ENCODE assay signal across 18 mouse cellular contexts in the genomic region with DNA sequence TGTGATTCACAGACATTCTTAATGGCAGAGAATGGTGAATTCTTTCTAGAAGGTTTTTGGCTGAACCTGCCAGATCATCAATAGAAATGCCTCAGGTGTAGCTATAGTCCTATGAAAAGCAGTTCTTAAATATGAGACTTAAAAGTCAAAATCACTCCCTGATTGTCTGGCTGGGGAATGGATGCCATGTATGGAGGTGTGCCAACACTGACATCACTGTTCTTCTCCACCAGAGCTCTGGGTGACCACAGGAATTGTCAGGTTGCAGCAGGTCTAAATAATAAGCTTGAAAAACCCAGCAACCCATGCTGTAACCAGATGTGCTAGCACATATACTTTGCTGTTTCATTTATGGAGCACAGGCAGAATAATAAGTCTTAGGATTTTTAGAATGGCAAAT.
DNase-seq lines count a peak whose midpoint lies in the region; ATAC-seq and TF ChIP-seq lines count a peak whose summit lies in the region.
"Had no signal": no experiment of that assay in that cellular context is flagged by ENCODE, and none has a peak within 500 bp of the region (broad histone marks: within the 10 kb centered on the region; RNA-seq: fewer than 3 reads in every experiment).

No protein-coding gene starts in this region.

- H3K27me3 ChIP-seq in embryonic facial prominence, embryonic 14.5 days (replicated peaks; ENCODE audit: control insufficient read depth, insufficient read depth, low read length), result no peaks in the 10 kb centered on the region
- no peaks in the 10 kb centered on the region for H3K27me3 ChIP-seq in embryonic facial prominence, embryonic 10.5 days (replicated peaks; ENCODE audit: low read depth, poor library complexity, severe bottlenecking)
- H3K27me3 ChIP-seq in midbrain, postnatal 0 days (ENCODE audit: insufficient read depth, low read length), result no peaks in the 10 kb centered on the region
- no peaks in the 10 kb centered on the region for H3K27me3 ChIP-seq in midbrain, embryonic 10.5 days (ENCODE audit: low read depth, poor library complexity, severe bottlenecking)
- H3K27me3 ChIP-seq: embryonic facial prominence, embryonic 13.5 days; forebrain, embryonic 15.5 days; heart, embryonic 13.5 days; limb, embryonic 13.5 days; liver, embryonic 15.5 days had no signal

- 0 out of 2 replicates have a peak, but pooled peaks have one; percentile 41 for ATAC-seq in embryonic facial prominence, embryonic 14.5 days (ENCODE audit: low read depth)
- ATAC-seq in midbrain, postnatal 0 days (ENCODE audit: low FRiP score), result no peak
- ATAC-seq: forebrain, embryonic 15.5 days; lung, postnatal 0 days had no signal

- H3K36me3 ChIP-seq in embryonic facial prominence, embryonic 14.5 days (ENCODE audit: control insufficient read depth, insufficient read depth, low read length), result no peaks in the 10 kb centered on the region
- no peaks in the 10 kb centered on the region for H3K36me3 ChIP-seq in embryonic facial prominence, embryonic 10.5 days (replicated peaks)
- no peaks in the 10 kb centered on the region for H3K36me3 ChIP-seq in midbrain, postnatal 0 days (ENCODE audit: insufficient read depth, low read length)
- H3K36me3 ChIP-seq in midbrain, embryonic 10.5 days, result no peaks in the 10 kb centered on the region
- H3K36me3 ChIP-seq: embryonic facial prominence, embryonic 13.5 days; forebrain, embryonic 15.5 days; heart, embryonic 13.5 days; limb, embryonic 13.5 days; liver, embryonic 15.5 days had no signal

- DNase-seq in embryonic facial prominence, embryonic 14.5 days (ENCODE audit: low spot score), result peak; percentile 35
- DNase-seq in embryonic facial prominence, embryonic 10.5 days (ENCODE audit: low spot score), result no peak
- DNase-seq in midbrain, postnatal 0 days (ENCODE audit: low spot score), result no peak
- DNase-seq in midbrain, embryonic 10.5 days (ENCODE audit: low spot score), result no peak
- peak; percentile 63 for DNase-seq in brain, adult 2 months (ENCODE audit: low read depth, low spot score)
- DNase-seq in frontal cortex, postnatal 14 days (ENCODE audit: low spot score in 2 of 2), result no peak
- DNase-seq in spleen, adult 18-20 months, result no peak
- DNase-seq: heart, postnatal 4 days; kidney, adult 18-20 months; kidney, postnatal 14 days; right cerebral cortex, postnatal 25 days; thymus, postnatal 14 days had no signal

- no peak overlapping the region for H3K9ac ChIP-seq in embryonic facial prominence, embryonic 14.5 days (ENCODE audit: low read depth, low read length)
- H3K9ac ChIP-seq in midbrain, postnatal 0 days (replicated peaks; ENCODE audit: low read length, poor library complexity, severe bottlenecking), result no peak overlapping the region
- H3K9ac ChIP-seq: embryonic facial prominence, embryonic 13.5 days; forebrain, embryonic 15.5 days; heart, embryonic 13.5 days; limb, embryonic 13.5 days; liver, embryonic 15.5 days had no signal

- TF ChIP-seq CTCF in midbrain, postnatal 0 days (IDR thresholded peaks at IDR 0.05), result no peak

- no peak overlapping the region for H3K4me3 ChIP-seq in embryonic facial prominence, embryonic 14.5 days (ENCODE audit: low read depth, low read length)
- H3K4me3 ChIP-seq in embryonic facial prominence, embryonic 10.5 days, result no peak overlapping the region
- H3K4me3 ChIP-seq in midbrain, postnatal 0 days (ENCODE audit: low read depth, low read length), result no peak overlapping the region
- H3K4me3 ChIP-seq in midbrain, embryonic 10.5 days, result no peak overlapping the region
- H3K4me3 ChIP-seq: embryonic facial prominence, embryonic 13.5 days; forebrain, embryonic 15.5 days; heart, embryonic 13.5 days; limb, embryonic 13.5 days; liver, embryonic 15.5 days had no signal

- peaks cover 6% of the 10 kb centered on the region; the same call in 1 of the 2 replicates for H3K4me1 ChIP-seq in embryonic facial prominence, embryonic 14.5 days (ENCODE audit: control insufficient read depth, insufficient read depth, low read length)
- peaks cover 5% of the 10 kb centered on the region; the same call in 1 of the 2 replicates for H3K4me1 ChIP-seq in embryonic facial prominence, embryonic 10.5 days
- no peaks in the 10 kb centered on the region for H3K4me1 ChIP-seq in midbrain, postnatal 0 days (ENCODE audit: insufficient read depth, low read length)
- no peaks in the 10 kb centered on the region for H3K4me1 ChIP-seq in midbrain, embryonic 10.5 days
- H3K4me1 ChIP-seq: forebrain, embryonic 15.5 days; heart, embryonic 13.5 days; liver, embryonic 15.5 days had no signal

- no peak overlapping the region for H3K27ac ChIP-seq in embryonic facial prominence, embryonic 14.5 days (replicated peaks; ENCODE audit: low read depth, low read length)
- no peak overlapping the region for H3K27ac ChIP-seq in embryonic facial prominence, embryonic 10.5 days (replicated peaks)
- peak overlapping the region; percentile 27 for H3K27ac ChIP-seq in midbrain, postnatal 0 days (ENCODE audit: low read depth, low read length)
- no peak overlapping the region for H3K27ac ChIP-seq in midbrain, embryonic 10.5 days (replicated peaks)
- H3K27ac ChIP-seq: embryonic facial prominence, embryonic 13.5 days; forebrain, embryonic 15.5 days; heart, embryonic 13.5 days; limb, embryonic 13.5 days; liver, embryonic 15.5 days had no signal

- no peaks in the 10 kb centered on the region for H3K9me3 ChIP-seq in embryonic facial prominence, embryonic 14.5 days (ENCODE audit: control insufficient read depth, low read length)
- no peaks in the 10 kb centered on the region for H3K9me3 ChIP-seq in embryonic facial prominence, embryonic 10.5 days
- H3K9me3 ChIP-seq in midbrain, postnatal 0 days (ENCODE audit: low read length), result no peaks in the 10 kb centered on the region
- no peaks in the 10 kb centered on the region for H3K9me3 ChIP-seq in midbrain, embryonic 10.5 days (replicated peaks)
- H3K9me3 ChIP-seq: embryonic facial prominence, embryonic 13.5 days; forebrain, embryonic 15.5 days; heart, embryonic 13.5 days; limb, embryonic 13.5 days; liver, embryonic 15.5 days had no signal

- no peak overlapping the region for H3K4me2 ChIP-seq in embryonic facial prominence, embryonic 14.5 days (ENCODE audit: low read depth, low read length)
- no peak overlapping the region for H3K4me2 ChIP-seq in midbrain, postnatal 0 days (ENCODE audit: low read depth, low read length, poor library complexity, severe bottlenecking)
- H3K4me2 ChIP-seq: embryonic facial prominence, embryonic 13.5 days; forebrain, embryonic 15.5 days; heart, embryonic 13.5 days; limb, embryonic 13.5 days; liver, embryonic 15.5 days had no signal

Comparison
In these comparisons a context has a peak if more than half of its experiments do, and no peak if none do; other contexts are left out.
1. DNase-seq: peak in embryonic facial prominence, embryonic 14.5 days (single experiment) and brain, adult 2 months (single experiment); none in embryonic facial prominence, embryonic 10.5 days (single experiment), midbrain, postnatal 0 days (single experiment), midbrain, embryonic 10.5 days (single experiment), frontal cortex, postnatal 14 days (0 of 2) and spleen, adult 18-20 months (0 of 2).